Mouse (Mus musculus) forebrain, embryonic 16.5 days (tissue): ENCODE measurements around the gene Pcgf2. TPM values are rescaled to one million over a fixed set of nuclear protein-coding genes. Genes with fewer than 3 reads are reported as not detected.
A peak's percentile ranks its signal among the peaks of the same experiment; 100 is the strongest.

Experiments used
- ATAC-seq: fragments of 200-750 bp; cut with Nextera tagmentation; 2 replicates; pipeline ENCODE4 v1.8.0; 2017; ENCODE audit warnings: mild to moderate bottlenecking, moderate library complexity
- H3K27ac ChIP-seq: fragments of 300-500 bp; sonication (generic); 2 replicates; pipeline ENCODE4 v1.5.1; 2014; ENCODE audit warnings: low read length, control low read depth
- H3K27me3 ChIP-seq: fragments of 300-500 bp; sonication (generic); replicated peaks from 2 replicates; pipeline ENCODE4 v1.6.1; 2014; ENCODE audit warnings: low read length; ENCODE audit not compliant: control insufficient read depth, insufficient read depth
- H3K36me3 ChIP-seq: fragments of 300-500 bp; sonication (generic); 2 replicates; pipeline ENCODE4 v1.6.1; 2014; ENCODE audit not compliant: control insufficient read depth, insufficient read depth
- H3K4me1 ChIP-seq: fragments of 300-500 bp; sonication (generic); replicated peaks from 2 replicates; pipeline ENCODE4 v1.6.1; 2014; ENCODE audit warnings: low read length; ENCODE audit not compliant: control insufficient read depth, insufficient read depth
- H3K4me2 ChIP-seq: fragments of 300-500 bp; sonication (generic); 2 replicates; pipeline ENCODE4 v1.6.1; 2014; ENCODE audit warnings: mild to moderate bottlenecking, low read length, control low read depth
- H3K4me3 ChIP-seq: fragments of 300-500 bp; sonication (generic); replicated peaks from 2 replicates; pipeline ENCODE4 v1.5.1; 2014; ENCODE audit warnings: mild to moderate bottlenecking, low read length, control low read depth
- H3K9ac ChIP-seq: fragments of 300-500 bp; sonication (generic); replicated peaks from 2 replicates; pipeline ENCODE4 v1.6.1; 2014; ENCODE audit warnings: low read depth, low read length, control low read depth
- H3K9me3 ChIP-seq: fragments of 300-500 bp; sonication (generic); 2 replicates; pipeline ENCODE4 v1.6.1; 2016; ENCODE audit warnings: low read length; ENCODE audit not compliant: control insufficient read depth
- WGBS: fragments of 180-500 bp; shearing (Covaris S2); extraction: QIAGEN DNeasy Blood & Tissue Kit; methylation state at CpG from one replicate; pipeline ENCODE4 v1.1.7; 2014; 5-methylcytosine and 5-hydroxymethylcytosine counted together
- polyA plus RNA-seq: library from polyadenylated mRNA; unstranded; fragments of >200 nt; fragmentation: Nextera tagmentation; extraction: Ambion mirVana; gene quantifications from 2 replicates; pipeline ENCODE4 v1.2.1, GENCODE M21; 2015

Gene Pcgf2
- polyA plus RNA-seq, 1 experiment from 2014 or later: 19.8 TPM

- Histone ChIP-seq H3K36me3 (peaks cover 29% of the 10 kb centered on the region), H3K27me3 (no peaks in the 10 kb centered on the region), H3K9ac (no peak overlapping the region), H3K4me2 (no peak overlapping the region), H3K9me3 (no peaks in the 10 kb centered on the region), H3K4me1 (peaks cover 24% of the 10 kb centered on the region), H3K4me3 (no peak overlapping the region), H3K27ac (no peak overlapping the region)
- ATAC-seq: no peak
- WGBS: 76% methylated on average over 15 of the region's 15 CpGs
These were observed 24.1 kb downstream of the Pcgf2 start for GRCm38 (mm10) chr11:97676050-97676754.

- Histone ChIP-seq H3K9ac (no peak overlapping the region), H3K4me3 (no peak overlapping the region), H3K27ac (no peak overlapping the region), H3K9me3 (no peaks in the 10 kb centered on the region), H3K27me3 (no peaks in the 10 kb centered on the region), H3K4me2 (no peak overlapping the region), H3K4me1 (peaks cover 37% of the 10 kb centered on the region), H3K36me3 (peaks cover 29% of the 10 kb centered on the region)
- WGBS: 79% methylated on average over 11 of the region's 11 CpGs
- ATAC-seq: no peak
These were observed 27.1 kb downstream of the Pcgf2 start for GRCm38 (mm10) chr11:97673148-97673547.

GRCm38 (mm10) chr11:97671177-97671527 is 29.1 kb downstream of the Pcgf2 start:
- no peak overlapping the region for H3K4me2 ChIP-seq
- no peak overlapping the region for H3K9ac ChIP-seq
- ATAC-seq: no peak
- H3K4me3 ChIP-seq: no peak overlapping the region
- no peak overlapping the region for H3K27ac ChIP-seq
- no peaks in the 10 kb centered on the region for H3K27me3 ChIP-seq
- peaks cover 21% of the 10 kb centered on the region for H3K4me1 ChIP-seq
- 48% methylated on average over 2 of the region's 2 CpGs for WGBS
- peaks cover 32% of the 10 kb centered on the region for H3K36me3 ChIP-seq
- H3K9me3 ChIP-seq: no peaks in the 10 kb centered on the region

DNA sequence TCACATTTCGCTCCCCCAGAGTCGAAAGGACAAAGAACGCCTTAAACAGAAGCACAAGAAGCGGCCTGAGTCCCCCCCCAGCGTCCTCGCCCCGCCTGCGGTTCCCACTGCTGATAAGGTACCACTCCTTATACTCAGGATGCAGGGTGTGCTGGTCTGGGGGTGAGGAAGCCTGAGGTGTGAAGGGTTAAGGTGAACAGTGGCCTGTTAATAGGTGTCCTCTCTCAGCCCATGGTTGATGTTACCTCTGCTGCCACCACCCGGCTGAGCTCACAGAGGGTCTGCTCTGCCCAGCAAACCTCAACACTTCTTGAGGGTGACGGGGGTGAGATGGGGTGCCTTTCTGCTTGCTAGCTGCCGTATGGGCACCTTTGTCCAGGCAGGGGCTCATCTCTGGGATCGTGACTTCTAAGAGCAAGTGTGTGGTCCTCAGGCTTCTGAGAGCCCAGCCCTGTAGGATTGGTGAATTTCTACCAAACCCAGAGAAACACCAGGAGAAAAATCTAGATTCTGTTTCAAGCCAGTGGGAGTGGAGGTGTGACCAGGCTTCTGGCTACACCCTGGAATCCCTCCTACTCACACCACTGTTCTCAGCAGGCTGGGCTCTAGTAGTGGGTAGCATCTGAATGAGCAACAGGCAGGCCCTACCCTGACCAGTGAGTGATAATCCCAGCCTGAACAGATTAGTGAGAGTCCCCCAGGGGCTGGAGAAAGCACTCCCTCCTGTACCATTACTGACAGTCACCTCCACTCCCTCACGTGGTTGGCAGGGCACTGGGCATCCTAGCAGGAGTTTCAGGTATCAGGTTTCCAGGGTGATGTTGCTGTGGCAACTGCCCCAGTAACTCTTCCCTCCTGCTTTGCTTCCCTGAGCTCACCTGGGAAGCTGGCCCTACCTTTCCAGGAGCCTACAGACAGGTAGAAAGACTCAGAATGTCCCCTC is 29.8 kb downstream of the Pcgf2 start:
- WGBS: 62% methylated on average over 13 of the region's 13 CpGs
- Histone ChIP-seq H3K36me3 (peaks cover 32% of the 10 kb centered on the region), H3K4me1 (peaks cover 21% of the 10 kb centered on the region), H3K9me3 (no peaks in the 10 kb centered on the region), H3K27ac (peak overlapping the region; percentile 23), H3K9ac (no peak overlapping the region), H3K4me3 (no peak overlapping the region), H3K27me3 (no peaks in the 10 kb centered on the region), H3K4me2 (no peak overlapping the region)
- ATAC-seq: no peak

- peaks cover 23% of the 10 kb centered on the region for H3K4me1 ChIP-seq
- H3K27ac ChIP-seq: no peak overlapping the region; the same call in 1 of the 2 replicates
- no peak overlapping the region for H3K4me2 ChIP-seq
- no peaks in the 10 kb centered on the region for H3K27me3 ChIP-seq
- WGBS: 23% methylated on average over 6 of the region's 6 CpGs
- ATAC-seq: peak; percentile 18
- H3K4me3 ChIP-seq: no peak overlapping the region
- no peak overlapping the region for H3K9ac ChIP-seq
- no peaks in the 10 kb centered on the region for H3K9me3 ChIP-seq
- peaks cover 29% of the 10 kb centered on the region for H3K36me3 ChIP-seq
These were observed 30.5 kb downstream of the Pcgf2 start for GRCm38 (mm10) chr11:97669829-97670228.

GRCm38 (mm10) chr11:97669268-97669667 is 31.0 kb downstream of the Pcgf2 start:
- H3K4me2 ChIP-seq: no peak overlapping the region
- no peak for ATAC-seq
- H3K4me3 ChIP-seq: no peak overlapping the region
- H3K27me3 ChIP-seq: no peaks in the 10 kb centered on the region
- peaks cover 23% of the 10 kb centered on the region for H3K36me3 ChIP-seq
- 46% methylated on average over 15 of the region's 15 CpGs for WGBS
- no peak overlapping the region for H3K9ac ChIP-seq
- peaks cover 29% of the 10 kb centered on the region for H3K4me1 ChIP-seq
- H3K9me3 ChIP-seq: no peaks in the 10 kb centered on the region
- no peak overlapping the region; the same call in 1 of the 2 replicates for H3K27ac ChIP-seq

DNA sequence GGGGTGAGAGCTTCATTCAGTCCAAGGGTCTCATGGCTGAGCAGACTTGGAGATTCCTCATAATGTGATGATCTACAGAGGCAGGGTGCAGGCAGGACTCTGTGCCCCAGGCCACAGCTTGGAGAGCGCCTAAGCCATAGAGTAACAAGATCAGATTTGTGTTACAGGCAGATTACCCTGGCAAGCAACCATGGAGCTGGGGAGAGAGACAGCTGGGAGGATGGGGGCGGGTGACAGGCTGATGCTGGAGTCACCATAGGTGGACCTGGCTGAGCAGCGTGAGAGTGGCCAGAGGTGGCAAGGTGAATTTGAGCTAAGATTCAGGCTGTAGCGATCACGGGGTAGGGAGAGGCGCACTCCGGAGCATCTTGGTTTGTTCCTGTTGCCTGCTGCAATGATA is 32.1 kb downstream of the Pcgf2 start:
- WGBS: 94% methylated on average over 7 of the region's 7 CpGs
- H3K9me3 ChIP-seq: no peaks in the 10 kb centered on the region
- H3K4me2 ChIP-seq: no peak overlapping the region
- H3K27ac ChIP-seq: no peak overlapping the region
- peaks cover 14% of the 10 kb centered on the region for H3K36me3 ChIP-seq
- ATAC-seq: no peak
- H3K4me3 ChIP-seq: no peak overlapping the region
- no peak overlapping the region for H3K9ac ChIP-seq
- H3K4me1 ChIP-seq: peaks cover 31% of the 10 kb centered on the region
- H3K27me3 ChIP-seq: no peaks in the 10 kb centered on the region

GRCm38 (mm10) chr11:97666794-97667193 is 33.5 kb downstream of the Pcgf2 start:
- Histone ChIP-seq H3K4me3 (no peak overlapping the region), H3K4me1 (peaks cover 41% of the 10 kb centered on the region), H3K9me3 (no peaks in the 10 kb centered on the region), H3K9ac (no peak overlapping the region), H3K27ac (no peak overlapping the region), H3K27me3 (peaks cover 7% of the 10 kb centered on the region), H3K36me3 (peaks cover 7% of the 10 kb centered on the region), H3K4me2 (no peak overlapping the region)
- ATAC-seq: no peak
- 97% methylated on average over 15 of the region's 15 CpGs for WGBS

- Histone ChIP-seq H3K36me3 (peaks cover 5% of the 10 kb centered on the region), H3K9me3 (no peaks in the 10 kb centered on the region), H3K4me2 (no peak overlapping the region), H3K4me3 (no peak overlapping the region), H3K9ac (no peak overlapping the region), H3K27ac (no peak overlapping the region), H3K4me1 (peaks cover 47% of the 10 kb centered on the region), H3K27me3 (peaks cover 12% of the 10 kb centered on the region)
- WGBS: 89% methylated on average over 7 of the region's 7 CpGs
- no peak for ATAC-seq
These were observed 34.1 kb downstream of the Pcgf2 start for GRCm38 (mm10) chr11:97666221-97666620.
